Mouse (Mus musculus) neural tube, embryonic 13.5 days (tissue): ENCODE measurements around the gene Ino80. TPM values are rescaled to one million over a fixed set of nuclear protein-coding genes. Genes with fewer than 3 reads are reported as not detected.

Experiments used
- ATAC-seq: fragments of 200-750 bp; cut with Nextera tagmentation; 2 replicates; pipeline ENCODE4 v1.8.0; 2017; ENCODE audit warnings: low read depth, mild to moderate bottlenecking, moderate TSS enrichment, moderate library complexity
- H3K27ac ChIP-seq: fragments of 300-500 bp; sonication (generic); replicated peaks from 2 replicates; pipeline ENCODE4 v1.5.1; 2015; ENCODE audit warnings: moderate library complexity, mild to moderate bottlenecking, inconsistent platforms
- H3K27me3 ChIP-seq: fragments of 300-500 bp; sonication (generic); 2 replicates; pipeline ENCODE4 v1.6.1; 2015; ENCODE audit warnings: mild to moderate bottlenecking, inconsistent platforms
- H3K36me3 ChIP-seq: fragments of 300-500 bp; sonication (generic); 2 replicates; pipeline ENCODE4 v1.6.1; 2015; ENCODE audit warnings: mild to moderate bottlenecking, inconsistent platforms
- H3K4me1 ChIP-seq: fragments of 300-500 bp; sonication (generic); replicated peaks from 2 replicates; pipeline ENCODE4 v1.6.1; 2015; ENCODE audit warnings: inconsistent platforms
- H3K4me2 ChIP-seq: fragments of 300-500 bp; sonication (generic); 2 replicates; pipeline ENCODE4 v1.6.1; 2015; ENCODE audit warnings: inconsistent platforms, mild to moderate bottlenecking, moderate library complexity
- H3K4me3 ChIP-seq: fragments of 300-500 bp; sonication (generic); 2 replicates; pipeline ENCODE4 v1.5.1; 2015; ENCODE audit warnings: mild to moderate bottlenecking, inconsistent platforms
- H3K9ac ChIP-seq: fragments of 300-500 bp; sonication (generic); 2 replicates; pipeline ENCODE4 v1.6.1; 2015; ENCODE audit warnings: moderate library complexity, mild to moderate bottlenecking, inconsistent platforms
- H3K9me3 ChIP-seq: fragments of 300-500 bp; sonication (generic); 2 replicates; pipeline ENCODE4 v1.6.1; 2016; ENCODE audit warnings: inconsistent platforms
- WGBS: fragments of 180-500 bp; shearing (Covaris S2); methylation state at CpG from one replicate; pipeline ENCODE4 v1.1.7; 2015; 5-methylcytosine and 5-hydroxymethylcytosine counted together
- polyA plus RNA-seq: library from polyadenylated mRNA; unstranded; fragments of >200 nt; fragmentation: Nextera tagmentation; extraction: Ambion mirVana; gene quantifications from 2 replicates; pipeline ENCODE4 v1.2.1, GENCODE M21; 2015

The Ino80 gene
- polyA plus RNA-seq, 1 experiment from 2014 or later: 3.2 TPM

DNA sequence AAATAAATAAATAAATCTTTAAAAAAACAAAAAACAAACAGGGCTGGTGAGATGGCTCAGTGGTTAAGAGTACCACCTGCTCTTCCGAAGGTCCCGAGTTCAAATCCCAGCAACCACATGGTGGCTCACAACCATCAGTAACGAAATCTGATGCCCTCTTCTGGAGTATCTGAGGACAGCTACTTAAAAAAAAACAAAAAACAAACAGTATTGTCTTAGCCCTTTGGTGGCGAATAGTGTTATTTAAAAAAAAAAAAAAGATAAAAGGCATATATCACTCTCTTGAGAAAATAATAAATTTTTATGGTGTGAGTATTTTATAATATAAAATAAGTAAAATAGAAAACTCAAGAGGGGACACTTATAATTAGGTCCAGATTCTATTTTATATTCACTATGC is 41.0 kb downstream of the Ino80 start:
- Histone ChIP-seq H3K27me3 (no peaks in the 10 kb centered on the region), H3K4me3 (no peak overlapping the region), H3K36me3 (peaks cover 60% of the 10 kb centered on the region), H3K9me3 (no peaks in the 10 kb centered on the region), H3K27ac (no peak overlapping the region), H3K9ac (no peak overlapping the region), H3K4me2 (no peak overlapping the region), H3K4me1 (no peaks in the 10 kb centered on the region)
- no peak for ATAC-seq
- WGBS: 93% methylated on average over 4 of the region's 4 CpGs

- peaks cover 62% of the 10 kb centered on the region for H3K36me3 ChIP-seq
- WGBS: 32% methylated on average over 1 of the region's 1 CpGs
These were observed 63.7 kb downstream of the Ino80 start for GRCm38 (mm10) chr2:119413819-119414218.

GRCm38 (mm10) chr2:119411674-119412073 is 65.8 kb downstream of the Ino80 start:
- no peaks in the 10 kb centered on the region for H3K9me3 ChIP-seq
- ATAC-seq: no peak

More at GRCm38 (mm10) chr2:119413819-119414218, 63.7 kb downstream of the Ino80 start:
- Histone ChIP-seq H3K27me3 (no peaks in the 10 kb centered on the region), H3K27ac (no peak overlapping the region), H3K4me1 (no peaks in the 10 kb centered on the region), H3K4me3 (no peak overlapping the region), H3K9me3 (no peaks in the 10 kb centered on the region), H3K4me2 (no peak overlapping the region), H3K9ac (0 out of 2 replicates have a peak overlapping the region, but pooled peaks have one; percentile 5)
- no peak for ATAC-seq

GRCm38 (mm10) chr2:119411016-119411415 is 66.5 kb downstream of the Ino80 start:
- ATAC-seq: no peak
- Histone ChIP-seq H3K9me3 (no peaks in the 10 kb centered on the region), H3K4me3 (no peak overlapping the region), H3K27me3 (no peaks in the 10 kb centered on the region), H3K4me2 (no peak overlapping the region), H3K36me3 (peaks cover 62% of the 10 kb centered on the region), H3K27ac (no peak overlapping the region), H3K4me1 (no peaks in the 10 kb centered on the region), H3K9ac (no peak overlapping the region)
- WGBS: 83% methylated on average over 5 of the region's 5 CpGs

More at GRCm38 (mm10) chr2:119411674-119412073, 65.8 kb downstream of the Ino80 start:
- Histone ChIP-seq H3K4me2 (no peak overlapping the region), H3K36me3 (peaks cover 57% of the 10 kb centered on the region), H3K9ac (no peak overlapping the region), H3K27ac (no peak overlapping the region), H3K4me1 (no peaks in the 10 kb centered on the region), H3K27me3 (no peaks in the 10 kb centered on the region), H3K4me3 (no peak overlapping the region)
- 77% methylated on average over 2 of the region's 2 CpGs for WGBS

GRCm38 (mm10) chr2:119408733-119409132 is 68.8 kb downstream of the Ino80 start:
- Histone ChIP-seq H3K4me1 (no peaks in the 10 kb centered on the region), H3K9me3 (no peaks in the 10 kb centered on the region), H3K9ac (no peak overlapping the region), H3K4me3 (no peak overlapping the region), H3K36me3 (peaks cover 67% of the 10 kb centered on the region), H3K27ac (0 out of 2 replicates have a peak overlapping the region, but pooled peaks have one; percentile 24), H3K27me3 (no peaks in the 10 kb centered on the region), H3K4me2 (no peak overlapping the region)
- no peak for ATAC-seq

GRCm38 (mm10) chr2:119408278-119408677 is 69.2 kb downstream of the Ino80 start:
- Histone ChIP-seq H3K27me3 (no peaks in the 10 kb centered on the region), H3K9me3 (no peaks in the 10 kb centered on the region), H3K4me1 (no peaks in the 10 kb centered on the region), H3K4me3 (no peak overlapping the region), H3K27ac (0 out of 2 replicates have a peak overlapping the region, but pooled peaks have one; percentile 24), H3K4me2 (no peak overlapping the region), H3K9ac (no peak overlapping the region), H3K36me3 (peaks cover 67% of the 10 kb centered on the region)
- 73% methylated on average over 8 of the region's 8 CpGs for WGBS
- ATAC-seq: no peak; the same call in 1 of the 2 replicates

DNA sequence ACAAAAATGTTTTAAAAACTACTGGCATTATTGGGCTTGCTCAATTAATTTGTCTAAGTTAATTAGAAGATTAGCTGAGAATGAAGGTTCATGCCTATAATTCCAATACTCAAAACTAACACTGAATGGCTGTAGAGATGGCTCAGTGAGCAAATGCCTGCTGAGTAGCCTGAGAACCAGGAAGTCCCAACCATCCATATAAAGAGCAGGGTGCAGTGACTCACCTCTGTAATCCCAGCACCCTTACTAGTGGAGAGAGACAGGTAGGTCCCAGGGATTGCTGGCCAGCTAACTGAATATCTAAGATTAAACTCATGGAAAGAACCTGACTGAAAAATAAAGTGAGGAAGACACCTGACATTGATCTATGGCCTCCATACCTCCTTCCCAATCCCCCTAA is 78.2 kb downstream of the Ino80 start:
- H3K27ac ChIP-seq: no peak overlapping the region
- H3K36me3 ChIP-seq: peaks cover 30% of the 10 kb centered on the region
- no peak for ATAC-seq
- H3K9ac ChIP-seq: no peak overlapping the region
- no peak overlapping the region for H3K4me2 ChIP-seq
- no peaks in the 10 kb centered on the region for H3K9me3 ChIP-seq
- no peak overlapping the region for H3K4me3 ChIP-seq
- H3K27me3 ChIP-seq: no peaks in the 10 kb centered on the region
- no peaks in the 10 kb centered on the region for H3K4me1 ChIP-seq

- Histone ChIP-seq H3K9me3 (no peaks in the 10 kb centered on the region), H3K27ac (no peak overlapping the region), H3K4me2 (no peak overlapping the region), H3K4me1 (no peaks in the 10 kb centered on the region), H3K27me3 (no peaks in the 10 kb centered on the region), H3K36me3 (peaks cover 31% of the 10 kb centered on the region), H3K9ac (no peak overlapping the region), H3K4me3 (no peak overlapping the region)
- ATAC-seq: no peak
- WGBS: 91% methylated on average over 1 of the region's 1 CpGs
These were observed 78.8 kb downstream of the Ino80 start for GRCm38 (mm10) chr2:119398665-119399064.

DNA sequence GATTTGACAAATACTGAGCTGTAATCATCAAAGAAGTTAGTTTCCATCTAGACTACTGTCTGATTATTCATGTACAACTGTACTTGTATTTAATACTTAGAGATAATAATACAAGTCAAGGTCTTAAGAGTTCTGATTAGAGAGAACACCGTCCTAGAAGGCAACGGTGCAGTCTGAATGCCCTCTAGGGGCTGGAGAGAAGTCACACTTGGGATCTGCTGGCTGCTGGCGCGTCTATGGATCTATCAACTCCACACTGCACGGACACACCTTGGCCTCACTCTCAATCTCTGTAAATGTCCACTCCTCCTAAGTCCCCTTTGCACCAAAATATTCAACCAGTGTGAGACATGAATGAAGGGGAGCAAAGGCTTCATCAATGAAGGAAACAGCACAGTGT is 79.2 kb downstream of the Ino80 start:
- no peaks in the 10 kb centered on the region for H3K9me3 ChIP-seq
- no peak overlapping the region for H3K27ac ChIP-seq
- no peak overlapping the region for H3K4me2 ChIP-seq
- ATAC-seq: no peak
- H3K36me3 ChIP-seq: peaks cover 35% of the 10 kb centered on the region
- H3K4me3 ChIP-seq: no peak overlapping the region
- H3K27me3 ChIP-seq: no peaks in the 10 kb centered on the region
- no peaks in the 10 kb centered on the region for H3K4me1 ChIP-seq
- no peak overlapping the region for H3K9ac ChIP-seq
- WGBS: 93% methylated on average over 5 of the region's 5 CpGs

DNA sequence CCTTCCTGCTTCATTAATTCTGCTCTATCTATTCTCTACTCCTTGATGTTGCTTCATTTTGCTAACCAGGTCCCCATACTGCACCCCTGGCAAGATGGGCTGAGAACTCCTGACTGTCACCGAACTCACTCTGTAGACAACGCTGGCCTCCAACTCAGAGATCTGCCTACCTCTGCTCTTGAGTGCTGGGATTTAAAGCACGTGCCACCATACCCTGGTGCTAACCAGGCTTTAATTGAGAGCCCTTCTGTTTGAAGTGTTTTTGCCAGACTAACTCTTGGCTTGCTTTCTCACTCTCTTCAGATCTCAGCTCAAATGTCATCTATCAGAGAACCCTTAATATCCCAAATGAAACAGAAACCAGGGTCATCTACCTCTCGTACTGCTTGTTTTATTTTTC is 87.5 kb downstream of the Ino80 start:
- H3K36me3 ChIP-seq: peaks cover 53% of the 10 kb centered on the region
- 95% methylated on average over 4 of the region's 4 CpGs for whole genome bisulfite sequencing
- H3K4me3 ChIP-seq: no peak overlapping the region
- H3K27me3 ChIP-seq: no peaks in the 10 kb centered on the region
- H3K9ac ChIP-seq: no peak overlapping the region
- H3K27ac ChIP-seq: no peak overlapping the region
- ATAC-seq: no peak
- no peaks in the 10 kb centered on the region for H3K4me1 ChIP-seq
- no peak overlapping the region for H3K4me2 ChIP-seq
- H3K9me3 ChIP-seq: no peaks in the 10 kb centered on the region

DNA sequence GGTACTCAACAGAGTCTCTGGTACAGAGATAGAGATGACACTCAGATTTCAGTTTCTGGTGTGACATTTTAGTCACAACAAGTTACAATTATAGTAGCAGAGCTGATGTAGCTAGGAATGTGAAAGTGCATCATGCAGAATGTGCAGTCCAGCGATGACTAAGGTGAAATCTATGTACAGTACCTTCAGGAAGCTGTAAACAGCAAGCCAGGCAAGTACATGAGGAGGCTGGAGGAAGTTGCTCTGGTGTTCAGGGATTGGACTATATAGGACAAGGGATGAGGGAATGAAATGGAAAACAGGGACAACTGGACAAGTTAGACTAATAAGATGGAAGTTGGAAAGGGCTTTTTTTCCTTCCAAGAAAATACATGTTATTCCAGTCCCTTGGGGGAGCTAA is 89.2 kb downstream of the Ino80 start:
- no peak for ATAC-seq
- H3K4me1 ChIP-seq: no peaks in the 10 kb centered on the region

GRCm38 (mm10) chr2:119379455-119379854 is 98.0 kb downstream of the Ino80 start:
- peaks cover 77% of the 10 kb centered on the region for H3K36me3 ChIP-seq
- ATAC-seq: no peak
- no peak overlapping the region for H3K27ac ChIP-seq
- no peak overlapping the region for H3K4me2 ChIP-seq
- no peaks in the 10 kb centered on the region for H3K9me3 ChIP-seq
- H3K9ac ChIP-seq: no peak overlapping the region
- WGBS: 96% methylated on average over 3 of the region's 3 CpGs
- no peaks in the 10 kb centered on the region for H3K4me1 ChIP-seq
- no peak overlapping the region for H3K4me3 ChIP-seq
- H3K27me3 ChIP-seq: no peaks in the 10 kb centered on the region

More for the DNA sequence above, 89.2 kb downstream of the Ino80 start:
- Histone ChIP-seq H3K27me3 (no peaks in the 10 kb centered on the region), H3K27ac (no peak overlapping the region), H3K4me3 (no peak overlapping the region), H3K4me2 (no peak overlapping the region), H3K9ac (no peak overlapping the region), H3K36me3 (peaks cover 49% of the 10 kb centered on the region), H3K9me3 (no peaks in the 10 kb centered on the region)
- 94% methylated on average over 1 of the region's 1 CpGs for WGBS

GRCm38 (mm10) chr2:119377826-119378225 is 99.7 kb downstream of the Ino80 start:
- ATAC-seq: no peak
- 81% methylated on average over 3 of the region's 3 CpGs for WGBS

More at GRCm38 (mm10) chr2:119377826-119378225, 99.7 kb downstream of the Ino80 start:
- H3K9ac ChIP-seq: no peak overlapping the region
- H3K27ac ChIP-seq: no peak overlapping the region
- no peaks in the 10 kb centered on the region for H3K27me3 ChIP-seq
- no peaks in the 10 kb centered on the region for H3K9me3 ChIP-seq
- H3K4me1 ChIP-seq: no peaks in the 10 kb centered on the region
- no peak overlapping the region for H3K4me2 ChIP-seq
- H3K36me3 ChIP-seq: peaks cover 85% of the 10 kb centered on the region
- no peak overlapping the region for H3K4me3 ChIP-seq
